Mouse (Mus musculus) G1E (cell line): ENCODE data around the gene Ilf3. TPM values are rescaled to one million over a fixed set of nuclear protein-coding genes. Genes with fewer than 3 reads are reported as not detected.

Source experiments
- ATAC-seq: 2 replicates; pipeline ENCODE4 v1.8.0; 2016; ENCODE audit warnings: mild to moderate bottlenecking; ENCODE audit not compliant: insufficient number of reproducible peaks, poor library complexity, low FRiP score, severe bottlenecking; ENCODE audit errors: extremely low read depth
- DNase-seq: peaks from one replicate; pipeline ENCODE4 v3.0.0; 2012; ENCODE audit warnings: low spot score
- H3K27me3 ChIP-seq: 2 replicates; pipeline ENCODE4 v1.6.1; 2012; ENCODE audit warnings: mild to moderate bottlenecking, low read length, inconsistent platforms; ENCODE audit not compliant: insufficient read depth
- H3K36me3 ChIP-seq: replicated peaks from 2 replicates; pipeline ENCODE3; 2012; ENCODE audit warnings: mild to moderate bottlenecking, inconsistent platforms
- H3K4me1 ChIP-seq: 2 replicates; pipeline ENCODE4 v1.6.1; 2012; ENCODE audit warnings: low read depth, low read length, inconsistent platforms, mixed read lengths; ENCODE audit not compliant: insufficient read depth
- H3K4me3 ChIP-seq: 2 replicates; pipeline ENCODE4 v1.5.1; 2012; ENCODE audit warnings: low read depth, mild to moderate bottlenecking, inconsistent platforms, low read length, moderate library complexity, mixed read lengths
- H3K9me3 ChIP-seq: replicated peaks from 2 replicates; pipeline ENCODE4 v1.6.1; 2012; ENCODE audit warnings: inconsistent platforms
- CTCF ChIP-seq: IDR thresholded peaks from 2 replicates; pipeline ENCODE4 v1.5.1; 2012; ENCODE audit warnings: low read depth, low read length, inconsistent platforms, mixed read lengths
- GATA1 ChIP-seq: IDR thresholded peaks from 2 replicates; pipeline ENCODE4 v1.6.1; 2012; ENCODE audit warnings: borderline replicate concordance, low read length, inconsistent platforms, mixed read lengths
- GATA2 ChIP-seq: IDR thresholded peaks from 2 replicates; pipeline ENCODE4 v1.6.1; 2012; ENCODE audit warnings: low read depth, low read length, inconsistent platforms, borderline replicate concordance
- POLR2AphosphoS5 ChIP-seq: IDR thresholded peaks from 2 replicates; pipeline ENCODE4 v1.6.1; 2012; ENCODE audit warnings: low read depth, low read length, inconsistent platforms; ENCODE audit not compliant: insufficient replicate concordance
- TAL1 ChIP-seq: conservative IDR thresholded peaks from 2 replicates; pipeline ENCODE4 v1.6.1; 2012; ENCODE audit warnings: low read depth, low read length, inconsistent platforms, mixed read lengths
- polyA plus RNA-seq: library from polyadenylated mRNA; stranded (reverse); fragments of >175 nt; gene quantifications from 2 replicates; pipeline ENCODE4 v1.2.3, GENCODE M21; 2012
- total RNA-seq, 2 experiments: library from RNA; stranded (forward) in 1 of 2; stranded (reverse) in 1 of 2; fragments of 200-1000 nt in 1 of 2; fragments of >200 nt in 1 of 2; fragmentation: Nextera tagmentation in 1 of 2; gene quantifications; 2 replicates each; pipeline ENCODE4 v1.2.3; 2014 to 2017

The Ilf3 gene
- total and polyA plus RNA-seq, 3 experiments, result 81.3 to 123 (median 94.1) TPM

- no peaks in the 10 kb centered on the region for H3K27me3 ChIP-seq
- no peak for ATAC-seq
- peaks cover 54% of the 10 kb centered on the region for H3K36me3 ChIP-seq
- H3K4me3 ChIP-seq, result no peak overlapping the region
- TF ChIP-seq CTCF (peak; percentile 26; the same call in 1 of the 2 replicates), GATA1 (no peak), POLR2AphosphoS5 (0 out of 2 replicates have a peak, but pooled peaks have one; percentile 41), TAL1 (no peak)
- H3K4me1 ChIP-seq, result peaks cover 39% of the 10 kb centered on the region
- DNase-seq, result peak; percentile 63
- no peaks in the 10 kb centered on the region for H3K9me3 ChIP-seq
These were observed 42.1 kb downstream of the Ilf3 start for GRCm38 (mm10) chr9:21409592-21410317.

- H3K4me1 ChIP-seq, result peaks cover 54% of the 10 kb centered on the region
- ATAC-seq (peak; percentile 88), DNase-seq (peak; percentile 95)
- H3K36me3 ChIP-seq, result peaks cover 51% of the 10 kb centered on the region
- no peaks in the 10 kb centered on the region for H3K27me3 ChIP-seq
- TF ChIP-seq CTCF, result no peak
- TF ChIP-seq POLR2AphosphoS5, result no peak; the same call in 1 of the 2 replicates
- TF ChIP-seq GATA1, result no peak
- no peak for TF ChIP-seq GATA2
- TF ChIP-seq TAL1, result no peak
- no peaks in the 10 kb centered on the region for H3K9me3 ChIP-seq
- peak within 1 kb of the TSS; percentile 98 for H3K4me3 ChIP-seq
These were observed 44.2 kb downstream of the Ilf3 start, which contains the start of gene Qtrt1 for GRCm38 (mm10) chr9:21411669-21412550. Gene Qtrt1, plus strand, starts transcription at chr9:21411837.

GRCm38 (mm10) chr9:21417866-21418265 lies 50.2 kb downstream of the Ilf3 start:
- peaks cover 94% of the 10 kb centered on the region for H3K36me3 ChIP-seq
- H3K4me3 ChIP-seq, result no peak overlapping the region
- H3K4me1 ChIP-seq, result peaks cover 57% of the 10 kb centered on the region
- no peak for ATAC-seq
- no peaks in the 10 kb centered on the region for H3K27me3 ChIP-seq
- no peak for TF ChIP-seq GATA2
- no peak for TF ChIP-seq CTCF
- TF ChIP-seq GATA1, result no peak
- TF ChIP-seq TAL1, result no peak
- no peak for TF ChIP-seq POLR2AphosphoS5
- H3K9me3 ChIP-seq, result no peaks in the 10 kb centered on the region
- no peak for DNase-seq

GRCm38 (mm10) chr9:21419646-21420045 lies 52.0 kb downstream of the Ilf3 start:
- DNase-seq (no peak), ATAC-seq (no peak)
- Histone ChIP-seq H3K27me3 (no peaks in the 10 kb centered on the region), H3K36me3 (peaks cover 82% of the 10 kb centered on the region), H3K9me3 (no peaks in the 10 kb centered on the region), H3K4me1 (peaks cover 55% of the 10 kb centered on the region), H3K4me3 (peak overlapping the region; percentile 43; the same call in 1 of the 2 replicates)
- no peak for TF ChIP-seq POLR2AphosphoS5
- no peak for TF ChIP-seq TAL1
- TF ChIP-seq GATA1, result no peak
- TF ChIP-seq GATA2, result no peak
- no peak for TF ChIP-seq CTCF

- H3K27me3 ChIP-seq, result no peaks in the 10 kb centered on the region
- H3K36me3 ChIP-seq, result peaks cover 65% of the 10 kb centered on the region
- H3K9me3 ChIP-seq, result no peaks in the 10 kb centered on the region
- peak; percentile 100 for DNase-seq
- H3K4me3 ChIP-seq, result peak within 1 kb of the TSS; percentile 98
- no peak for TF ChIP-seq CTCF
- no peak for TF ChIP-seq POLR2AphosphoS5
- TF ChIP-seq GATA1, result no peak
- TF ChIP-seq GATA2, result no peak
- TF ChIP-seq TAL1, result no peak
- H3K4me1 ChIP-seq, result peaks cover 56% of the 10 kb centered on the region
- peak; percentile 96 for ATAC-seq
These were observed 57.2 kb downstream of the Ilf3 start, which contains the start of gene Dnm2 for GRCm38 (mm10) chr9:21424631-21425555. Gene Dnm2, plus strand, starts transcription at chr9:21424908.
